Mouse (Mus musculus) spleen, adult 2 months (tissue): Measurements from ENCODE around the gene Crtam. TPM values are rescaled to one million over a fixed set of nuclear protein-coding genes. Genes with fewer than 3 reads are reported as not detected.
A peak's percentile ranks its signal among the peaks of the same experiment; 100 is the strongest.

Experiments
- DNase-seq, 2 experiments: peaks; one replicate each; pipeline versions ENCODE4 v3.0.0 to v3.0.0-alpha.2; 2012 to 2021; ENCODE audit warnings: low spot score in 2 of 2, low read depth in 1 of 2
- H3K27ac ChIP-seq: fragments of 200-500 bp; 2 replicates; pipeline ENCODE4 v1.5.1; 2012; ENCODE audit warnings: low read length, inconsistent platforms; ENCODE audit not compliant: insufficient read depth
- H3K27me3 ChIP-seq: fragments of 200-500 bp; 2 replicates; pipeline ENCODE4 v1.6.1; 2012; ENCODE audit warnings: mild to moderate bottlenecking, moderate library complexity, low read length, inconsistent platforms; ENCODE audit not compliant: control insufficient read depth, insufficient read depth
- H3K36me3 ChIP-seq: fragments of 200-500 bp; 2 replicates; pipeline ENCODE4 v1.6.1; 2012; ENCODE audit warnings: mild to moderate bottlenecking, low read length, inconsistent platforms; ENCODE audit not compliant: control insufficient read depth, insufficient read depth
- H3K4me1 ChIP-seq: fragments of 200-500 bp; 2 replicates; pipeline ENCODE4 v1.6.1; 2011; ENCODE audit warnings: inconsistent platforms; ENCODE audit not compliant: control insufficient read depth, insufficient read depth, insufficient read length
- H3K4me3 ChIP-seq: fragments of 200-500 bp; 2 replicates; pipeline ENCODE4 v1.5.1; 2011; ENCODE audit warnings: mild to moderate bottlenecking, inconsistent platforms; ENCODE audit not compliant: insufficient read depth, insufficient read length; ENCODE audit errors: extremely low read depth
- CTCF ChIP-seq: fragments of 200-500 bp; IDR thresholded peaks from 2 replicates; pipeline ENCODE4 v1.5.1; 2011; ENCODE audit warnings: mild to moderate bottlenecking, inconsistent platforms; ENCODE audit not compliant: insufficient read depth, insufficient read length, insufficient replicate concordance; ENCODE audit errors: extremely low read depth
- POLR2A ChIP-seq: fragments of 200-500 bp; IDR thresholded peaks from 2 replicates; pipeline ENCODE4 v1.6.1; 2011; ENCODE audit warnings: low read depth, low read length, inconsistent platforms
- WGBS: fragments of 180-500 bp; shearing (Covaris S2); methylation state at CpG from one replicate; pipeline ENCODE4 v1.1.7; 2018; 5-methylcytosine and 5-hydroxymethylcytosine counted together
- polyA plus RNA-seq: library from polyadenylated mRNA; depleted of rRNA; stranded (reverse); fragments of >200 nt; gene quantifications from 2 replicates; pipeline ENCODE4 v1.2.3, GENCODE M21; 2012; rRNA removed

Crtam gene
- polyA plus RNA-seq, result 0.54 and 0.55 TPM in 2 replicates

DNA sequence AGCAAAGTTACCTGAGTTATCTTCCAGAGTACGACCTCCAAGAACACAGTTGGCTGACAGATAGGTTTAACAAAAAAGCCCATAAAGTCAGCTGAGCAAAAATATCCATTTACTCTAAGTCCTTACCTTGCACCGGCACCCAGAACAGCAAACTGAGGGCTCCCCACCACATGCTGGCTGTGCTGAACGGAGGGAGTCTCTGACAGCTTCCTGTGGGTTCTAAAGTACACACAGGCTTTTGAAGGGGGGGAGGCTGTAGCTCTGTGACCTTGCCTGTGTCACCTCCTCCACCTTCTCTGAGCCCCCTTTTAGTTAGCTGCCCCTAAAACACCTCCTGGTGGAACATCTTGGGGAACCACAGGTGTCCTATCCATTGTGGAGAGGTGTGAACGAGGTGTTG, at the start of gene Crtam:
Gene Crtam, minus strand, starts transcription at position 214 of the 400 bp plus-strand sequence.
- no peaks in the 10 kb centered on the region for H3K27me3 ChIP-seq

DNA sequence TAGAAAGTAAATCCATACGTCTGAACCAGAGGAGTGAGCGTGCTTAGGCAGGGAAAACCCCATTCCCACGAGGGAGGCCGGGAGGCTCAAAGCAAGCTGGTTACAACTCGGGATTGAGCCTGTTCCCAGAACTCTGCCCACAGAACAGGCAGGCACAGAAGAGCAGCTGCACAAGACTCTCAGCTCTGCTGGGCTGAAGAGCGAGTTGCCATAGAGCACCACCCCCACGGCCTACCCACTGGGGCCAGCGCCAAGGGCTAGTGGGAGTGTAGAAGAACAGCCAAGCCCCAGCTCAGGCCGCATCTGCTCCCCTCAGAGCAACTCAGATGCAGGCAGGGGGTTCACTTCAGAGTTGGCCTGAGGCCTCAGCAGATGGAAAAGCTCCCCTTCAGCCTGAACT, 49.7 kb upstream of the Crtam start:
- Histone ChIP-seq H3K36me3 (no peaks in the 10 kb centered on the region), H3K27me3 (no peaks in the 10 kb centered on the region), H3K4me3 (no peak overlapping the region), H3K27ac (no peak overlapping the region), H3K4me1 (no peaks in the 10 kb centered on the region)
- no peak for DNase-seq
- TF ChIP-seq POLR2A, result no peak
- no peak for TF ChIP-seq CTCF
- 84% methylated on average over 9 of the region's 9 CpGs for WGBS

More for the DNA sequence above, at the start of gene Crtam:
- WGBS, result 30% methylated on average over 4 of the region's 4 CpGs
- no peaks in the 10 kb centered on the region for H3K4me1 ChIP-seq
- peak within 1 kb of the TSS; percentile 22 for H3K4me3 ChIP-seq
- H3K27ac ChIP-seq, result 0 out of 2 replicates have a peak within 1 kb of the TSS, but pooled peaks have one; percentile 23
- no peaks in the 10 kb centered on the region for H3K36me3 ChIP-seq
- DNase-seq, result no peak
- TF ChIP-seq POLR2A, result no peak

DNA sequence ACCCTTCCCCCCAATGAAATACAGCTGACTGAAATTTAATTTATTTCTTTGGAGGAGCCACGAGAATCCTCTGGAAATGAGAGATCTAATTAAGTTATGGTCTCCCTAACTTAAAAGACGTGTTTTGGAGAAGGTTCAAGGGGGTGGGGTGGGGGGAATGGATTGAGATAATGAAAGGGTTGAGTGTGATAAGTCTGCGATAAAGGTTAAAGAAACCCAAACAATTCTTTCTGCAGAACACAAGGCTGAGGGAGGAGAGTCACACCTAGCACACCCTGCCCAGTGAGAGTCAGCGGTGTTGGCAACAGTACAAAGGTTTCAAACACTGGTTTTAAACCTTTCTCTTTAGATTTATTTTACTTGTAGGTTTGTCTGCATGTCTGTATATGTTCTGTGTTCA, 49.0 kb upstream of the Crtam start:
- no peak for DNase-seq
- WGBS, result 80% methylated on average over 4 of the region's 4 CpGs
- Histone ChIP-seq H3K4me3 (no peak overlapping the region), H3K27me3 (no peaks in the 10 kb centered on the region), H3K27ac (no peak overlapping the region), H3K36me3 (no peaks in the 10 kb centered on the region), H3K4me1 (0 out of 2 replicates have a peak, but pooled peaks cover under 1% of the 10 kb centered on the region)
- no peak for TF ChIP-seq CTCF
- no peak for TF ChIP-seq POLR2A

DNA sequence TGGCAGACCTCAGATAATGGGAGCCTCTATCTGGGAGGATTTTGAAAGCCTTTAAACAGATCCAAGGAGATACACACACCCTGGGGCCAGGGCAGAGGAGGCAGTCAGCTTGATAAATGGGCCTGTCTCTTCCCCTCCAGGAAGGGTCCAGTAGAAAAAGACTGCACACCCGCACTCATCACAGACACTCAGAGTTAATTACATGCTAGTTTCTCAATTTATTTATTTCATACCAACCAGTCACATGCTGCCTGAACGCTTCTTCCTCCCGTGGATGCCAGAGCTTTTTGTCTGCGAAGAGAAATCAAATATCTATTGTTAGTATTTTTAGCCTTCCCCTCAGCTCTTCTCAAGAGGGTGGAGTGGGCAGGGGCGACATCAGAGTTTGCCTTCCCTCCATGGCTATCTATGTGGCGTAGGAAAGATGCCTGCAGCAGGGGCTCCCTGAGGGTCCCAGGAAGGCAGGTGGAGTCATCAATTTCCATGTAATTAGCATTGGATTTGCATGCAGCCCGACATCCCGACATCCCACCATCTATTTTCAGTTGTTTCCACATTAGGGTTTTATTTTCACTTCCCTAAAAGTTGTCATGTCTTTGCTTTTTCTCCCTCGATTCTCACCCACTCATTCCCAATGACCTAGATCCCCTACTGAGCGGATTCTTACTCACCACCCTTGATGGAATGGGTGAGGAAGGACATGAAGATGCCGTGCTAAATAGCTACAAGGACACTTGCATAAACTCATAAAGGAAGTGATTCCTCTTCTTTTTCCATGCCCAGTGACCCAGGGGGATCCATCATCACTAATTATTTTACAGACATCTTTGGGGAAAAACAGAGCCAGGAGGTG, 46.9 kb upstream of the Crtam start:
- 73% methylated on average over 11 of the region's 11 CpGs for WGBS
- no peak overlapping the region for H3K4me3 ChIP-seq
- H3K36me3 ChIP-seq, result no peaks in the 10 kb centered on the region
- no peak for DNase-seq
- H3K4me1 ChIP-seq, result peaks cover 4% of the 10 kb centered on the region; the same call in 1 of the 2 replicates
- TF ChIP-seq CTCF, result no peak
- TF ChIP-seq POLR2A, result no peak
- no peaks in the 10 kb centered on the region for H3K27me3 ChIP-seq
- H3K27ac ChIP-seq, result no peak overlapping the region

DNA sequence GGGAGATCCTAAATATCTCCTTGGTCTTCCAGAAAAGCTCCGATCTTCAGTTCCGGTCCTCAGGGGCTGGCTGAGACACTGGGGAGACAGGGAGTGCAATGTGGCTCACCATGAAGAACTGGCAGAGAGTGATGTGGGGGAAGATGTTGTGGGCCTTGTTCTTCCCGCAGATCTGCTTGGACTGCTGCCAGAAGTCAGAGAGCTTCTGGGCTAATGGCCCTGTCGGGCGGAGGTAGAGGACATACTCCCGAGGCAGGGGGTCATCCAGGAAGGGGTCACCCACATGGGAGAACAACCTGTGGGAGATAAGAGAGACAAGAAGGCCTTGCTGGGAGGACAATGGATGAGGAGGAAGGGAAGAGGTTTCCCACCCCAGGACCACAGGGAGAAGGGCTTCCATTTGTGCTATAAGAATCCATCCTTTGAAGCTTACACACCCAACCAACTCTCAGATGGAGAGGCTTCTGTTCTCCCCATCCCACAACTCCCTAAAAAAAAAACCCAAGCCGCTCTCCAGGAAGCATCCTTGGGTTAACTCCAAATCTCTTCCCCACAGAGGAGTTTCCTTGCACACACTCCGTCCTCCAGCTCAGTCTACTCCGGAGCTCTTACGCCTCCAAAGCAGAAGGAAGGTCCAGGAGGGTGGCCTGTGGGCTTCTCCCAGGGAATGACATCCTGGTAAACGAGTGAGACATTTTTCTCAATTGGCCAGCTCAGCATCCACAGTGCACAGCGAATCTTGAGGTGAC, 46.1 kb upstream of the Crtam start:
- no peak for DNase-seq
- Histone ChIP-seq H3K27ac (no peak overlapping the region), H3K4me1 (peaks cover 4% of the 10 kb centered on the region; the same call in 1 of the 2 replicates), H3K36me3 (no peaks in the 10 kb centered on the region), H3K27me3 (no peaks in the 10 kb centered on the region), H3K4me3 (no peak overlapping the region)
- TF ChIP-seq POLR2A (no peak), CTCF (no peak)
- WGBS, result 91% methylated on average over 12 of the region's 12 CpGs

DNA sequence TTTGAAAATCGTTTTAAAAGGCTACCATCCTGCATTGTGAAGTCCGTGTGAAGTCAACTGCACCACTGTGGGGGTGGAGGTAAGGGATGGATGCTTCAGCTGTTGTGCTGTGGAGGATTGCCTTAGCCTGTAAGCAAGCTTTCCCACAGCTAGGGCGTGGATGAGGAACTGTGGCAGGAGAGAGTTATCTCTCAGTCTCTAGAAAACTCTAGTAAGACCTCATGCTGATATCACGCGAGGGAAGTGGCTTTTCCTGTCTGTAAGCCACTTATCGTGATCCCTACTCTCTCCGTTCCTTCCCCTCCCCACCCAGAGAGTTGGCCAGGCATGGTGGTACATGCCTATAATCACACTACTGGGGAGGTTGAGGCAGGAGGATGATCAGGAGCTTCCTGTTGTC, 44.9 kb upstream of the Crtam start:
- no peak overlapping the region for H3K4me3 ChIP-seq
- H3K4me1 ChIP-seq, result peaks cover 4% of the 10 kb centered on the region; the same call in 1 of the 2 replicates
- H3K27me3 ChIP-seq, result no peaks in the 10 kb centered on the region
- H3K27ac ChIP-seq, result no peak overlapping the region
- no peaks in the 10 kb centered on the region for H3K36me3 ChIP-seq
- 59% methylated on average over 7 of the region's 7 CpGs for WGBS
- DNase-seq, result no peak
- TF ChIP-seq POLR2A, result no peak
- no peak for TF ChIP-seq CTCF
